Mouse (Mus musculus) liver, embryonic 14.5 days (tissue): ENCODE data around the gene Efhb. TPM values are rescaled to one million over a fixed set of nuclear protein-coding genes. Genes with fewer than 3 reads are reported as not detected.

Source experiments
- ATAC-seq: fragments of 200-750 bp; cut with Nextera tagmentation; 2 replicates; pipeline ENCODE4 v1.8.0; 2017; ENCODE audit warnings: moderate number of reproducible peaks, mild to moderate bottlenecking, moderate library complexity; ENCODE audit not compliant: insufficient read depth
- DNase-seq, 3 experiments: peaks; one replicate each; pipeline ENCODE4 v3.0.0-alpha.2; 2012 to 2013; ENCODE audit warnings: low read depth in 3 of 3, low spot score in 3 of 3
- H3K27ac ChIP-seq: fragments of 300-500 bp; sonication (generic); 2 replicates; pipeline ENCODE4 v1.5.1; 2014; ENCODE audit warnings: moderate library complexity, mild to moderate bottlenecking, control low read depth, inconsistent platforms
- H3K27me3 ChIP-seq: fragments of 300-500 bp; sonication (generic); 2 replicates; pipeline ENCODE4 v1.6.1; 2014; ENCODE audit warnings: mild to moderate bottlenecking, low read length, moderate library complexity; ENCODE audit not compliant: control insufficient read depth, insufficient read depth
- H3K36me3 ChIP-seq: fragments of 300-500 bp; sonication (generic); replicated peaks from 2 replicates; pipeline ENCODE4 v1.6.1; 2014; ENCODE audit warnings: low read depth; ENCODE audit not compliant: control insufficient read depth, insufficient read depth
- H3K4me1 ChIP-seq, 2 experiments: fragments of 200-500 bp in 1 of 2; fragments of 300-500 bp in 1 of 2; sonication (generic) in 1 of 2; replicated peaks; 2 replicates each; pipeline ENCODE4 v1.6.1; 2012 to 2014; ENCODE audit warnings: antibody characterized with exemption in 1 of 2, inconsistent platforms in 1 of 2, low read length in 1 of 2; ENCODE audit not compliant: control insufficient read depth in 2 of 2, insufficient read depth in 2 of 2
- H3K4me2 ChIP-seq: fragments of 300-500 bp; sonication (generic); 2 replicates; pipeline ENCODE4 v1.6.1; 2014; ENCODE audit warnings: low read depth, mild to moderate bottlenecking, control low read depth, moderate library complexity
- H3K4me3 ChIP-seq, 2 experiments: fragments of 200-500 bp in 1 of 2; fragments of 300-500 bp in 1 of 2; sonication (generic) in 1 of 2; 2 replicates each; pipeline ENCODE4 v1.5.1; 2012 to 2014; ENCODE audit warnings: low read depth in 2 of 2, low read length in 2 of 2, mild to moderate bottlenecking in 2 of 2, control low read depth in 1 of 2, inconsistent platforms in 1 of 2, moderate library complexity in 1 of 2; ENCODE audit not compliant: insufficient read depth in 1 of 2
- H3K9ac ChIP-seq: fragments of 300-500 bp; sonication (generic); replicated peaks from 2 replicates; pipeline ENCODE4 v1.6.1; 2014; ENCODE audit warnings: mild to moderate bottlenecking, control low read depth, moderate library complexity
- H3K9me3 ChIP-seq: fragments of 300-500 bp; sonication (generic); 2 replicates; pipeline ENCODE4 v1.6.1; 2016; ENCODE audit warnings: low read length, mixed read lengths; ENCODE audit not compliant: control insufficient read depth
- CTCF ChIP-seq: IDR thresholded peaks from 2 replicates; pipeline ENCODE4 v1.5.1; 2016; ENCODE audit warnings: antibody characterized with exemption, low read depth, control low read depth
- EP300 ChIP-seq: IDR thresholded peaks from 2 replicates; pipeline ENCODE4 v1.6.1; 2016; ENCODE audit warnings: antibody characterized with exemption, low read depth
- WGBS: fragments of 180-500 bp; shearing (Covaris S2); extraction: QIAGEN DNeasy Blood & Tissue Kit; methylation state at CpG from one replicate; pipeline ENCODE4 v1.1.7; 2014; ENCODE audit not compliant: insufficient replicate concordance; 5-methylcytosine and 5-hydroxymethylcytosine counted together
- polyA plus RNA-seq, 2 experiments: library from polyadenylated mRNA; depleted of rRNA in 1 of 2; stranded (reverse) in 1 of 2; unstranded in 1 of 2; fragments of >200 nt; fragmentation: Nextera tagmentation in 1 of 2; extraction: Ambion mirVana in 1 of 2; gene quantifications; 2 replicates each; pipeline versions ENCODE4 v1.2.1 to v1.2.3; 2012 to 2014

Efhb gene
- polyA plus RNA-seq, 2 experiments: 0.01 TPM; not detected in 1

GRCm38 (mm10) chr17:53393201-53393600 lies 69.9 kb downstream of the Efhb start:
- Histone ChIP-seq H3K9ac (no peak overlapping the region), H3K36me3 (no peaks in the 10 kb centered on the region), H3K27me3 (no peaks in the 10 kb centered on the region), H3K4me2 (no peak overlapping the region), H3K27ac (no peak overlapping the region), H3K9me3 (no peaks in the 10 kb centered on the region), H3K4me1 (no peaks in the 10 kb centered on the region), H3K4me3 (no peak overlapping the region)
- 54% methylated on average over 2 of the region's 2 CpGs for WGBS
- no peak for ATAC-seq
- TF ChIP-seq EP300 (no peak), CTCF (no peak)
- DNase-seq: no peak

DNA sequence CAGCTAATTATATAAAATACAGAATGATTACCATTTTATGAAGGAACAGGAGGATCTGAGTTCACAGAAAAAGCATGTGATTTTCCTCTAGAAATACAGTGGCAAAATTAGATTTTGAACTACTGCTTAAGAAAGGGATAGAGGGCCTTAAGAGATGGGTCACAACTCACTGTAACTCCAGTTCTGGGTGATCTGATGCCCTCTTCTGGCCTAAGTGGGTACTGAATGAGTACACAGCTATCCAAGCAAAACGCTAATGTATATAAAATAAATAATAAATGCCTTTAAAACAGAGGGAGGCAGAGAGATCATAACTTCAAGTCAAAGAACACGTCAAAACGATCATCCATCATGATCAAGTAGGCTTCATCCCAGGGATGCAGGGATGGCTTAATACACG lies 73.6 kb downstream of the Efhb start:
- Histone ChIP-seq H3K27me3 (no peaks in the 10 kb centered on the region), H3K4me3 (no peak overlapping the region), H3K4me2 (no peak overlapping the region), H3K9me3 (no peaks in the 10 kb centered on the region), H3K4me1 (no peaks in the 10 kb centered on the region), H3K9ac (no peak overlapping the region), H3K27ac (no peak overlapping the region), H3K36me3 (no peaks in the 10 kb centered on the region)
- no peak for ATAC-seq
- DNase-seq: no peak
- 30% methylated on average over 4 of the region's 4 CpGs for WGBS
- no peak for TF ChIP-seq EP300
- TF ChIP-seq CTCF: peak; percentile 36; the same call in 1 of the 2 replicates

- no peak for DNase-seq
- no peak for TF ChIP-seq EP300
- peak; percentile 17; the same call in 1 of the 2 replicates for TF ChIP-seq CTCF
- no peaks in the 10 kb centered on the region for H3K36me3 ChIP-seq
These were observed 75.3 kb downstream of the Efhb start for GRCm38 (mm10) chr17:53387581-53388473.

GRCm38 (mm10) chr17:53386863-53387262 lies 76.3 kb downstream of the Efhb start:
- Histone ChIP-seq H3K4me2 (no peak overlapping the region), H3K27ac (no peak overlapping the region), H3K4me3 (no peak overlapping the region), H3K27me3 (no peaks in the 10 kb centered on the region), H3K9ac (no peak overlapping the region), H3K36me3 (no peaks in the 10 kb centered on the region), H3K4me1 (no peaks in the 10 kb centered on the region), H3K9me3 (no peaks in the 10 kb centered on the region)
- no peak for TF ChIP-seq EP300
- TF ChIP-seq CTCF: no peak
- ATAC-seq (no peak), DNase-seq (no peak)
- 56% methylated on average over 6 of the region's 6 CpGs for WGBS

More at GRCm38 (mm10) chr17:53387581-53388473, 75.3 kb downstream of the Efhb start:
- no peak overlapping the region for H3K27ac ChIP-seq
- no peak overlapping the region for H3K9ac ChIP-seq
- ATAC-seq: no peak
- H3K4me2 ChIP-seq: no peak overlapping the region
- no peaks in the 10 kb centered on the region for H3K4me1 ChIP-seq
- H3K9me3 ChIP-seq: no peaks in the 10 kb centered on the region
- H3K27me3 ChIP-seq: no peaks in the 10 kb centered on the region
- H3K4me3 ChIP-seq: no peak overlapping the region
- 31% methylated on average over 6 of the region's 6 CpGs for WGBS

GRCm38 (mm10) chr17:53364111-53364510 lies 99.0 kb downstream of the Efhb start:
- Histone ChIP-seq H3K4me1 (no peaks in the 10 kb centered on the region), H3K27ac (no peak overlapping the region), H3K9me3 (no peaks in the 10 kb centered on the region), H3K27me3 (no peaks in the 10 kb centered on the region), H3K36me3 (no peaks in the 10 kb centered on the region), H3K4me2 (no peak overlapping the region), H3K4me3 (no peak overlapping the region), H3K9ac (no peak overlapping the region)
- ATAC-seq (no peak), DNase-seq (no peak)
- TF ChIP-seq CTCF (no peak), EP300 (no peak)
- 64% methylated on average over 6 of the region's 6 CpGs for WGBS

Other genes starting within 250 kb of the Efhb start
- gene Rab5a, start 15.9 kb upstream of the Efhb start, polyA plus RNA-seq (2012; rRNA removed): 6.8 and 14.1 TPM in 2 replicates
- gene Rab5a, start 15.9 kb upstream of the Efhb start, polyA plus RNA-seq (2014; fragmentation: Nextera tagmentation; extraction: Ambion mirVana): 28.3 and 28.4 TPM in 2 replicates
- gene Pp2d1, start 76.1 kb upstream of the Efhb start, polyA plus RNA-seq (2012; rRNA removed): not detected in 2 replicates
- gene Pp2d1, start 76.1 kb upstream of the Efhb start, polyA plus RNA-seq (2014; fragmentation: Nextera tagmentation; extraction: Ambion mirVana): 0.09 TPM in 1 of 2 replicates, not detected in the other
- 4.0 and 6.0 TPM in 2 replicates for gene Kat2b, start 103.5 kb upstream of the Efhb start, polyA plus RNA-seq (2012; rRNA removed)
- 6.1 and 7.5 TPM in 2 replicates for gene Kat2b, start 103.5 kb upstream of the Efhb start, polyA plus RNA-seq (2014; fragmentation: Nextera tagmentation; extraction: Ambion mirVana)
- gene Sgo1, start 226.0 kb upstream of the Efhb start, polyA plus RNA-seq (2012; rRNA removed): 8.0 and 14.1 TPM in 2 replicates
- 35.9 and 41.3 TPM in 2 replicates for gene Sgo1, start 226.0 kb upstream of the Efhb start, polyA plus RNA-seq (2014; fragmentation: Nextera tagmentation; extraction: Ambion mirVana)